Mouse (Mus musculus) intestine, postnatal 0 days (tissue): ENCODE results near the gene 1700086D15Rik. TPM values are rescaled to one million over a fixed set of nuclear protein-coding genes. Genes with fewer than 3 reads are reported as not detected.

Experiments used
- ATAC-seq: fragments of 200-750 bp; cut with Nextera tagmentation; 2 replicates; pipeline ENCODE4 v1.8.0; 2017; ENCODE audit warnings: mild to moderate bottlenecking, moderate TSS enrichment, moderate library complexity
- H3K27ac ChIP-seq: fragments of 300-500 bp; sonication (generic); 2 replicates; pipeline ENCODE4 v1.5.1; 2014; ENCODE audit warnings: mild to moderate bottlenecking, low read depth, low read length, moderate library complexity
- H3K27me3 ChIP-seq: fragments of 300-500 bp; sonication (generic); replicated peaks from 2 replicates; pipeline ENCODE4 v1.6.1; 2014; ENCODE audit warnings: low read length, mixed read lengths; ENCODE audit not compliant: control insufficient read depth, insufficient read depth
- H3K36me3 ChIP-seq: fragments of 300-500 bp; sonication (generic); 2 replicates; pipeline ENCODE4 v1.6.1; 2014; ENCODE audit warnings: mild to moderate bottlenecking, moderate library complexity; ENCODE audit not compliant: control insufficient read depth, insufficient read depth
- H3K4me1 ChIP-seq: fragments of 300-500 bp; sonication (generic); replicated peaks from 2 replicates; pipeline ENCODE4 v1.6.1; 2014; ENCODE audit warnings: antibody characterized with exemption, low read length, mixed read lengths; ENCODE audit not compliant: control insufficient read depth, insufficient read depth
- H3K4me2 ChIP-seq: fragments of 300-500 bp; sonication (generic); replicated peaks from 2 replicates; pipeline ENCODE4 v1.6.1; 2014; ENCODE audit warnings: low read depth, mild to moderate bottlenecking, moderate library complexity
- H3K4me3 ChIP-seq: fragments of 300-500 bp; sonication (generic); 2 replicates; pipeline ENCODE4 v1.5.1; 2014; ENCODE audit warnings: low read depth, low read length
- H3K9ac ChIP-seq: fragments of 300-500 bp; sonication (generic); 2 replicates; pipeline ENCODE4 v1.6.1; 2014; ENCODE audit warnings: mild to moderate bottlenecking, low read depth, low read length
- H3K9me3 ChIP-seq: fragments of 300-500 bp; sonication (generic); 2 replicates; pipeline ENCODE4 v1.6.1; 2016; ENCODE audit warnings: mixed run types; ENCODE audit not compliant: control insufficient read depth
- CTCF ChIP-seq: sonication (generic); IDR thresholded peaks from 2 replicates; pipeline ENCODE4 v1.5.1; 2016; ENCODE audit warnings: low read depth, mild to moderate bottlenecking, control low read depth, antibody characterized with exemption, moderate library complexity
- WGBS: fragments of 180-500 bp; shearing (Covaris S2); extraction: QIAGEN DNeasy Blood & Tissue Kit; methylation state at CpG from one replicate; pipeline ENCODE4 v1.1.7; 2014; 5-methylcytosine and 5-hydroxymethylcytosine counted together
- polyA plus RNA-seq: library from polyadenylated mRNA; unstranded; fragments of >200 nt; fragmentation: Nextera tagmentation; extraction: Ambion mirVana; gene quantifications from 2 replicates; pipeline ENCODE4 v1.2.1, GENCODE M21; 2015

1700086D15Rik gene
- 0.13 TPM in 1 of 2 replicates, not detected in the other for polyA plus RNA-seq

DNA sequence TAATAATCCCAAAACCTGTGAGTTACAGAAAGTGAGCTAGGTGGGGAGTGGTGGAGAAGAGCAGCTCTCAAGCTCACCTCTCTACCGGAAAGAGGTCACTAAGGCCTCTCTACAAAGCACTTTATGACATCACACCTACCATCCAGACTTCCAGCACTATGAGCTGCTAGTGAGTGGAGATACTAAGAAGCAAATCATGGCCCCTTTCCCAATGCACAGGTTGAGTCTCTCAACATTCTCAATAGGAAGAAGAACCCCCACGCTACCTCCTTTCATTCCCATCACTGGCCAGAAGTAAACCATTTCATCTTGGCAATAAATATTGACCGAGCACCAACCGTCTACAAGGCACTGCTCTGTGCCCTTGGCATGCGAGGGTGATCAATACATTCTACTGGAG lies at the start of gene 1700086D15Rik:
TSS of gene 1700086D15Rik (minus strand) at position 101 of the 400 bp plus-strand sequence.
- TF ChIP-seq CTCF, result no peak
- 88% methylated on average over 5 of the region's 5 CpGs for whole genome bisulfite sequencing
- H3K9ac ChIP-seq, result no peak within 1 kb of the TSS
- H3K4me3 ChIP-seq, result no peak within 1 kb of the TSS
- H3K27me3 ChIP-seq, result peaks cover 5% of the 10 kb centered on the region; the same call in 1 of the 2 replicates
- H3K27ac ChIP-seq, result no peak within 1 kb of the TSS
- H3K36me3 ChIP-seq, result no peaks in the 10 kb centered on the region
- no peak for ATAC-seq
- no peaks in the 10 kb centered on the region for H3K9me3 ChIP-seq
- no peak within 1 kb of the TSS for H3K4me2 ChIP-seq
- H3K4me1 ChIP-seq, result no peaks in the 10 kb centered on the region

- peak; percentile 64; the same call in 1 of the 2 replicates for ATAC-seq
- H3K9me3 ChIP-seq, result no peaks in the 10 kb centered on the region
Observed at GRCm38 (mm10) chr11:65209441-65209840, 49.8 kb upstream of the 1700086D15Rik start.

GRCm38 (mm10) chr11:65205306-65205705 lies 45.6 kb upstream of the 1700086D15Rik start:
- no peak for ATAC-seq
- H3K27me3 ChIP-seq, result no peaks in the 10 kb centered on the region
- H3K9me3 ChIP-seq, result no peaks in the 10 kb centered on the region
- no peak for TF ChIP-seq CTCF
- no peaks in the 10 kb centered on the region for H3K4me1 ChIP-seq
- WGBS, result 83% methylated on average over 5 of the region's 5 CpGs
- H3K9ac ChIP-seq, result no peak overlapping the region
- no peak overlapping the region for H3K4me2 ChIP-seq
- H3K36me3 ChIP-seq, result peaks cover 3% of the 10 kb centered on the region; the same call in 1 of the 2 replicates
- H3K27ac ChIP-seq, result no peak overlapping the region
- no peak overlapping the region for H3K4me3 ChIP-seq

More at GRCm38 (mm10) chr11:65209441-65209840, 49.8 kb upstream of the 1700086D15Rik start:
- Histone ChIP-seq H3K27me3 (no peaks in the 10 kb centered on the region), H3K4me2 (no peak overlapping the region), H3K4me1 (no peaks in the 10 kb centered on the region), H3K4me3 (no peak overlapping the region), H3K27ac (no peak overlapping the region), H3K36me3 (no peaks in the 10 kb centered on the region), H3K9ac (no peak overlapping the region)
- no peak for TF ChIP-seq CTCF
- 32% methylated on average over 6 of the region's 6 CpGs for WGBS

DNA sequence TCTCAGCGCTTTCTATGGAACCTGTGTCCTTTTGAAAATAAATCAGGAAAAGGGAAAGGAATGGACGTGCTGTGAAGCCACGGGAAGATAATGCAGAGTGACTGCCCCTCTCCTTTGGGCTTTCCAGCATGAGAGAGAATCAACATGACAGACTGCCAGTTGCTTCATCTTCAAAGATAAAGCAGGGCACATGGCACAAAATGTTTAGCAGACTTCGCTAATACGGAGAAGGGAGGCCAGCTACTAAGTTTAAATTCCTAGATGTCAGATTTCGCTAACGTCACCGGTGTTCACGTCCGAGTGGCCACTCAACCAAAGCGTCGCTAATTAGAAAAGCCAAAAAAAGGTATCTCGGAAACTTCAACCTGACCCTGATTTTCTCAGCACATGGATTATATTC lies 45.0 kb upstream of the 1700086D15Rik start:
- Histone ChIP-seq H3K9me3 (no peaks in the 10 kb centered on the region), H3K4me2 (no peak overlapping the region), H3K4me1 (no peaks in the 10 kb centered on the region), H3K36me3 (peaks cover 3% of the 10 kb centered on the region; the same call in 1 of the 2 replicates), H3K27ac (no peak overlapping the region), H3K9ac (no peak overlapping the region), H3K27me3 (no peaks in the 10 kb centered on the region), H3K4me3 (no peak overlapping the region)
- ATAC-seq, result no peak
- WGBS, result 87% methylated on average over 13 of the region's 13 CpGs
- no peak for TF ChIP-seq CTCF

GRCm38 (mm10) chr11:65203020-65203419 lies 43.3 kb upstream of the 1700086D15Rik start:
- Histone ChIP-seq H3K4me2 (no peak overlapping the region), H3K9me3 (no peaks in the 10 kb centered on the region), H3K36me3 (peaks cover 3% of the 10 kb centered on the region; the same call in 1 of the 2 replicates), H3K4me1 (no peaks in the 10 kb centered on the region), H3K27me3 (no peaks in the 10 kb centered on the region), H3K27ac (no peak overlapping the region), H3K4me3 (no peak overlapping the region), H3K9ac (no peak overlapping the region)
- WGBS, result 78% methylated on average over 1 of the region's 1 CpGs
- no peak for ATAC-seq
- TF ChIP-seq CTCF, result 0 out of 2 replicates have a peak, but pooled peaks have one; percentile 10

- Histone ChIP-seq H3K27me3 (no peaks in the 10 kb centered on the region), H3K27ac (no peak overlapping the region), H3K4me2 (no peak overlapping the region), H3K4me3 (no peak overlapping the region), H3K4me1 (no peaks in the 10 kb centered on the region), H3K9ac (no peak overlapping the region), H3K36me3 (peaks cover 3% of the 10 kb centered on the region; the same call in 1 of the 2 replicates), H3K9me3 (no peaks in the 10 kb centered on the region)
- ATAC-seq, result no peak
- WGBS, result 57% methylated on average over 5 of the region's 5 CpGs
- no peak for TF ChIP-seq CTCF
Observed at GRCm38 (mm10) chr11:65202236-65202635, 42.5 kb upstream of the 1700086D15Rik start.
